ENCODE assay signal across 10 mouse cellular contexts in genomic region chr17:68836655-68837012, GRCm38 (mm10). TPM values are rescaled to one million over a fixed set of nuclear protein-coding genes. Genes with fewer than 3 reads are reported as not detected.
DNase-seq lines count a peak whose midpoint lies in the region; ATAC-seq and TF ChIP-seq lines count a peak whose summit lies in the region.
"Had no signal": no experiment of that assay in that cellular context is flagged by ENCODE, and none has a peak within 500 bp of the region (broad histone marks: within the 10 kb centered on the region; RNA-seq: fewer than 3 reads in every experiment).

No protein-coding gene starts in this region.

- TF ChIP-seq CTCF in midbrain, postnatal 0 days (IDR thresholded peaks at IDR 0.05): peak; percentile 59

- H3K9ac ChIP-seq in kidney, embryonic 15.5 days: peak overlapping the region; percentile 48; the same call in 1 of the 2 replicates
- H3K9ac ChIP-seq in embryonic facial prominence, embryonic 12.5 days: peak overlapping the region; percentile 63
- peak overlapping the region; percentile 83 for H3K9ac ChIP-seq in hindbrain, embryonic 16.5 days (ENCODE audit: low read depth, low read length)
- peak overlapping the region; percentile 68 for H3K9ac ChIP-seq in midbrain, postnatal 0 days (replicated peaks; ENCODE audit: low read length, poor library complexity, severe bottlenecking)

- H3K36me3 ChIP-seq in kidney, embryonic 15.5 days: no peaks in the 10 kb centered on the region
- H3K36me3 ChIP-seq in embryonic facial prominence, embryonic 12.5 days: no peaks in the 10 kb centered on the region
- no peaks in the 10 kb centered on the region for H3K36me3 ChIP-seq in hindbrain, embryonic 16.5 days (ENCODE audit: control insufficient read depth, insufficient read depth, low read length)
- H3K36me3 ChIP-seq in midbrain, postnatal 0 days (ENCODE audit: insufficient read depth, low read length): no peaks in the 10 kb centered on the region

- H3K4me3 ChIP-seq in kidney, embryonic 15.5 days (replicated peaks): peak overlapping the region; percentile 59
- peak overlapping the region; percentile 51 for H3K4me3 ChIP-seq in embryonic facial prominence, embryonic 12.5 days
- H3K4me3 ChIP-seq in hindbrain, embryonic 16.5 days (ENCODE audit: low read length): peak overlapping the region; percentile 80
- H3K4me3 ChIP-seq in midbrain, postnatal 0 days (ENCODE audit: low read depth, low read length): peak overlapping the region; percentile 69

- H3K4me1 ChIP-seq in kidney, embryonic 15.5 days: peaks cover 35% of the 10 kb centered on the region
- peaks cover 25% of the 10 kb centered on the region for H3K4me1 ChIP-seq in embryonic facial prominence, embryonic 12.5 days
- H3K4me1 ChIP-seq in hindbrain, embryonic 16.5 days (ENCODE audit: control insufficient read depth, insufficient read depth, low read depth, low read length): peaks cover 20% of the 10 kb centered on the region
- H3K4me1 ChIP-seq in midbrain, postnatal 0 days (ENCODE audit: insufficient read depth, low read length): peaks cover 6% of the 10 kb centered on the region

- H3K27ac ChIP-seq in kidney, embryonic 15.5 days: no peak overlapping the region
- H3K27ac ChIP-seq in embryonic facial prominence, embryonic 12.5 days: no peak overlapping the region
- peak overlapping the region; percentile 63 for H3K27ac ChIP-seq in hindbrain, embryonic 16.5 days (ENCODE audit: low read depth, low read length)
- no peak overlapping the region for H3K27ac ChIP-seq in midbrain, postnatal 0 days (ENCODE audit: low read depth, low read length)

- H3K9me3 ChIP-seq in kidney, embryonic 15.5 days (replicated peaks): no peaks in the 10 kb centered on the region
- no peaks in the 10 kb centered on the region for H3K9me3 ChIP-seq in embryonic facial prominence, embryonic 12.5 days
- no peaks in the 10 kb centered on the region for H3K9me3 ChIP-seq in hindbrain, embryonic 16.5 days (ENCODE audit: control insufficient read depth, low read length)
- no peaks in the 10 kb centered on the region for H3K9me3 ChIP-seq in midbrain, postnatal 0 days (ENCODE audit: low read length)

- H3K4me2 ChIP-seq in kidney, embryonic 15.5 days: peak overlapping the region; percentile 93
- H3K4me2 ChIP-seq in embryonic facial prominence, embryonic 12.5 days (replicated peaks): peak overlapping the region; percentile 82
- H3K4me2 ChIP-seq in hindbrain, embryonic 16.5 days (ENCODE audit: low read length): peak overlapping the region; percentile 89
- peak overlapping the region; percentile 84 for H3K4me2 ChIP-seq in midbrain, postnatal 0 days (ENCODE audit: low read depth, low read length, poor library complexity, severe bottlenecking)

- ATAC-seq in kidney, embryonic 15.5 days (replicated peaks; ENCODE audit: low FRiP score): peak; percentile 15; the same call in 1 of the 2 replicates
- peak; percentile 33 for ATAC-seq in embryonic facial prominence, embryonic 12.5 days (ENCODE audit: insufficient number of reproducible peaks, insufficient read depth, low FRiP score, low TSS enrichment)
- peak; percentile 66 for ATAC-seq in hindbrain, embryonic 16.5 days
- ATAC-seq in midbrain, postnatal 0 days (ENCODE audit: low FRiP score): peak; percentile 68
- ATAC-seq in megakaryocyte-erythroid progenitor cell, adult 5-6 weeks (replicated peaks; ENCODE audit: low FRiP score, low TSS enrichment, poor library complexity, severe bottlenecking): no peak

- peaks cover 75% of the 10 kb centered on the region for H3K27me3 ChIP-seq in kidney, embryonic 15.5 days
- peaks cover 64% of the 10 kb centered on the region for H3K27me3 ChIP-seq in embryonic facial prominence, embryonic 12.5 days
- H3K27me3 ChIP-seq in hindbrain, embryonic 16.5 days (replicated peaks; ENCODE audit: control insufficient read depth, insufficient read depth, low read length): peaks cover 5% of the 10 kb centered on the region; the same call in 1 of the 2 replicates
- 0 out of 2 replicates have a peak, but pooled peaks cover 2% of the 10 kb centered on the region for H3K27me3 ChIP-seq in midbrain, postnatal 0 days (ENCODE audit: insufficient read depth, low read length)

- DNase-seq in kidney, adult 18-20 months: no peak
- DNase-seq in midbrain, postnatal 0 days (ENCODE audit: low spot score): peak; percentile 62
- DNase-seq in layer of hippocampus, postnatal 14 days (ENCODE audit: low spot score in 2 of 2): no peak
- DNase-seq in retina, embryonic 14.5 days (ENCODE audit: low spot score): no peak

- under 1% methylated on average over 15 of the region's 15 CpGs for WGBS in kidney, embryonic 15.5 days
- under 1% methylated on average over 15 of the region's 15 CpGs for WGBS in embryonic facial prominence, embryonic 12.5 days
- 0% methylated on average over 7 of the region's 15 CpGs for WGBS in hindbrain, embryonic 16.5 days
- WGBS in midbrain, postnatal 0 days: 0% methylated on average over 12 of the region's 15 CpGs

RNA-seq across cellular contexts. Expression of gene Tmem200c, which starts 10.2 kb away (rescaled TPM):
- polyA plus RNA-seq in kidney, embryonic 15.5 days (2015; fragmentation: Nextera tagmentation; extraction: Ambion mirVana): 0.57 and 0.66 TPM in 2 replicates
- 2.8 and 3.6 TPM in 2 replicates for polyA plus RNA-seq in embryonic facial prominence, embryonic 12.5 days (2016; fragmentation: Nextera tagmentation; extraction: Ambion mirVana)
- polyA plus RNA-seq in hindbrain, embryonic 16.5 days (2015; fragmentation: Nextera tagmentation; extraction: Ambion mirVana): 2.3 and 2.5 TPM in 2 replicates
- 13.2 and 14.8 TPM in 2 replicates for total RNA-seq in midbrain, postnatal 0 days (2014; rRNA removed)
- polyA plus RNA-seq in midbrain, postnatal 0 days (2015; fragmentation: Nextera tagmentation; extraction: Ambion mirVana): 1.8 and 1.9 TPM in 2 replicates
- total RNA-seq in layer of hippocampus, postnatal 14 days (2021): 1 to 10 TPM; 6.0 to 6.5 TPM
- total RNA-seq in megakaryocyte-erythroid progenitor cell, adult 5-6 weeks (2014; fragmentation: Nextera tagmentation): not detected in 2 replicates
- not detected in 2 replicates for total RNA-seq in megakaryocyte-erythroid progenitor cell, adult 5-6 weeks (2017)
- total RNA-seq: MEL; monocyte, adult 5-6 weeks had no signal
